Mouse (Mus musculus) MEL (cell line): ENCODE measurements around the gene Psrc1. TPM values are rescaled to one million over a fixed set of nuclear protein-coding genes. Genes with fewer than 3 reads are reported as not detected.

Source experiments
- DNase-seq: peaks from one replicate; pipeline ENCODE4 v3.0.0; 2011; ENCODE audit warnings: low read depth, low spot score
- H3K27ac ChIP-seq: 2 replicates; pipeline ENCODE4 v1.5.1; 2012; ENCODE audit warnings: low read depth, mild to moderate bottlenecking, control low read depth, low read length, moderate library complexity; ENCODE audit not compliant: control insufficient read depth
- H3K27me3 ChIP-seq, 2 experiments: fragments of 150-350 bp in 1 of 2; sonication (generic) in 1 of 2; 2 replicates each; pipeline ENCODE4 v1.6.1; 2012; ENCODE audit warnings: low read length in 2 of 2, mild to moderate bottlenecking in 2 of 2, improper control_type of control experiment in 1 of 2, moderate library complexity in 1 of 2; ENCODE audit not compliant: insufficient read depth in 2 of 2, control insufficient read depth in 1 of 2
- H3K36me3 ChIP-seq, 2 experiments: 2 replicates each; pipeline ENCODE4 v1.6.1; 2012 to 2014; ENCODE audit warnings: low read length in 2 of 2, improper control_type of control experiment in 1 of 2, inconsistent platforms in 1 of 2, mild to moderate bottlenecking in 1 of 2; ENCODE audit not compliant: insufficient read depth in 2 of 2, control insufficient read depth in 1 of 2
- H3K4me1 ChIP-seq, 2 experiments: fragments of 150-350 bp in 1 of 2; sonication (generic) in 1 of 2; 2 replicates each; pipeline ENCODE4 v1.6.1; 2012; ENCODE audit warnings: low read length in 2 of 2, improper control_type of control experiment in 1 of 2, mild to moderate bottlenecking in 1 of 2; ENCODE audit not compliant: insufficient read depth in 2 of 2, control insufficient read depth in 1 of 2
- H3K4me3 ChIP-seq, 2 experiments: fragments of 150-350 bp in 1 of 2; sonication (generic) in 1 of 2; 2 replicates each; pipeline ENCODE4 v1.5.1; 2012; ENCODE audit warnings: low read depth in 2 of 2, low read length in 2 of 2, mild to moderate bottlenecking in 2 of 2, moderate library complexity in 2 of 2, control low read depth in 1 of 2, improper control_type of control experiment in 1 of 2; ENCODE audit not compliant: control insufficient read depth in 1 of 2, insufficient read depth in 1 of 2
- H3K79me2 ChIP-seq: 2 replicates; pipeline ENCODE4 v1.6.1; 2012; ENCODE audit warnings: mild to moderate bottlenecking, low read length, moderate library complexity; ENCODE audit not compliant: control insufficient read depth, poor library complexity, insufficient read depth
- H3K9ac ChIP-seq: 2 replicates; pipeline ENCODE4 v1.6.1; 2012; ENCODE audit warnings: low read depth, mild to moderate bottlenecking, control low read depth, low read length, moderate library complexity; ENCODE audit not compliant: control insufficient read depth, poor library complexity, severe bottlenecking
- H3K9me3 ChIP-seq: fragments of 150-350 bp; sonication (generic); replicated peaks from 2 replicates; pipeline ENCODE4 v1.6.1; 2012; ENCODE audit warnings: mild to moderate bottlenecking, low read length, improper control_type of control experiment, moderate library complexity; ENCODE audit not compliant: insufficient read depth
- CHD1 ChIP-seq: IDR thresholded peaks from 2 replicates; pipeline ENCODE4 v1.6.1; 2012; ENCODE audit warnings: low read depth, mild to moderate bottlenecking, inconsistent platforms, low read length, improper control_type of control experiment
- CTCF ChIP-seq, 3 experiments: IDR thresholded peaks in 2 of 3; conservative IDR thresholded peaks in 1 of 3; 2 replicates each; pipeline ENCODE4 v1.5.1; 2011 to 2012; ENCODE audit warnings: low read length in 3 of 3, low read depth in 2 of 3, mild to moderate bottlenecking in 2 of 3, improper control_type of control experiment in 1 of 3, inconsistent platforms in 1 of 3, mixed read lengths in 1 of 3, moderate library complexity in 1 of 3; ENCODE audit not compliant: control insufficient read depth in 1 of 3, insufficient read depth in 1 of 3, poor library complexity in 1 of 3, severe bottlenecking in 1 of 3
- E2F4 ChIP-seq: IDR thresholded peaks from 2 replicates; pipeline ENCODE4 v1.6.1; 2011; ENCODE audit warnings: low read depth, low read length, improper control_type of control experiment, borderline replicate concordance
- EP300 ChIP-seq, 2 experiments: IDR thresholded peaks; 2 replicates each; pipeline ENCODE4 v1.6.1; 2011; ENCODE audit warnings: improper control_type of control experiment in 2 of 2, low read length in 2 of 2, low read depth in 1 of 2, mild to moderate bottlenecking in 1 of 2
- MAX ChIP-seq: IDR thresholded peaks from 2 replicates; pipeline ENCODE4 v1.6.1; 2011; ENCODE audit warnings: low read length, improper control_type of control experiment
- MAZ ChIP-seq: IDR thresholded peaks from 2 replicates; pipeline ENCODE4 v1.6.1; 2012; ENCODE audit warnings: low read depth, mild to moderate bottlenecking, inconsistent platforms, low read length, improper control_type of control experiment
- MEF2A ChIP-seq: IDR thresholded peaks from 2 replicates; pipeline ENCODE4 v1.6.1; 2014; ENCODE audit warnings: low read depth, mild to moderate bottlenecking, inconsistent platforms, low read length, improper control_type of control experiment; ENCODE audit not compliant: poor library complexity, insufficient replicate concordance, severe bottlenecking; ENCODE audit errors: extremely low read depth
- MYC ChIP-seq: IDR thresholded peaks from 2 replicates; pipeline ENCODE4 v1.6.1; 2011; ENCODE audit warnings: low read depth, mild to moderate bottlenecking, low read length, improper control_type of control experiment, moderate library complexity
- NRF1 ChIP-seq: IDR thresholded peaks from 2 replicates; pipeline ENCODE4 v1.6.1; 2014; ENCODE audit warnings: low read depth, mild to moderate bottlenecking, inconsistent platforms, low read length, improper control_type of control experiment, moderate library complexity; ENCODE audit not compliant: poor library complexity, insufficient read depth, severe bottlenecking
- POLR2A ChIP-seq, 2 experiments: IDR thresholded peaks; 2 replicates each; pipeline ENCODE4 v1.6.1; 2011 to 2012; ENCODE audit warnings: low read length in 2 of 2, mild to moderate bottlenecking in 2 of 2, control low read depth in 1 of 2, improper control_type of control experiment in 1 of 2, low read depth in 1 of 2, moderate library complexity in 1 of 2; ENCODE audit not compliant: control insufficient read depth in 1 of 2, insufficient read depth in 1 of 2, poor library complexity in 1 of 2
- POLR2AphosphoS5 ChIP-seq: IDR thresholded peaks from 2 replicates; pipeline ENCODE4 v1.6.1; 2012; ENCODE audit warnings: low read depth, borderline replicate concordance, mild to moderate bottlenecking, inconsistent platforms, low read length, moderate library complexity, mixed read lengths
- RCOR1 ChIP-seq: IDR thresholded peaks from 2 replicates; pipeline ENCODE4 v1.6.1; 2012; ENCODE audit warnings: low read depth, mild to moderate bottlenecking, inconsistent platforms, low read length, improper control_type of control experiment
- TBP ChIP-seq: IDR thresholded peaks from 2 replicates; pipeline ENCODE4 v1.8.0; 2011; ENCODE audit warnings: low read depth, low read length, improper control_type of control experiment
- USF2 ChIP-seq, 2 experiments: IDR thresholded peaks; 2 replicates each; pipeline ENCODE4 v1.6.1; 2011 to 2012; ENCODE audit warnings: improper control_type of control experiment in 2 of 2, low read length in 2 of 2, borderline replicate concordance in 1 of 2, inconsistent platforms in 1 of 2, low read depth in 1 of 2, mild to moderate bottlenecking in 1 of 2; ENCODE audit not compliant: insufficient read depth in 1 of 2
- ZC3H11A ChIP-seq: IDR thresholded peaks from 2 replicates; pipeline ENCODE4 v1.6.1; 2012; ENCODE audit warnings: low read depth, mild to moderate bottlenecking, inconsistent platforms, low read length, improper control_type of control experiment
- polyA plus RNA-seq, 2 experiments: library from polyadenylated mRNA; stranded (reverse) in 1 of 2; unstranded in 1 of 2; fragments of >175 nt in 1 of 2; fragments of >200 nt in 1 of 2; gene quantifications; 2 replicates each; pipeline versions ENCODE4 v1.2.1 to v1.2.4; 2012; ENCODE audit warnings: low replicate concordance in 2 of 2, low read depth in 1 of 2; ENCODE audit not compliant: insufficient read length in 2 of 2, insufficient read depth in 1 of 2, missing spikeins in 1 of 2
- total RNA-seq: library from RNA; depleted of rRNA; stranded (reverse); fragments of 300-350 nt; gene quantifications from 2 replicates; pipeline ENCODE4 v1.2.3, GENCODE M21; 2012

The Psrc1 gene
- total and polyA plus RNA-seq, 3 experiments: 14.6 to 37.3 TPM; not detected in 1

- Histone ChIP-seq H3K9me3 (no peaks in the 10 kb centered on the region), H3K4me3 (no peak overlapping the region), H3K27ac (no peak overlapping the region), H3K36me3 (no peaks in the 10 kb centered on the region), H3K27me3 (no peaks in the 10 kb centered on the region; a peak in 2 of 4 replicates), H3K4me1 (no peaks in the 10 kb centered on the region), H3K9ac (no peak overlapping the region), H3K79me2 (no peaks in the 10 kb centered on the region)
- DNase-seq: no peak
- TF ChIP-seq MEF2A: no peak
- no peak for TF ChIP-seq E2F4
- TF ChIP-seq MAX: no peak
- no peak for TF ChIP-seq USF2 (IDR thresholded peaks at IDR 0.05; ENCODE audit: borderline replicate concordance in 1 of 2, insufficient read depth in 1 of 2, low read depth in 1 of 2, low read length in 2 of 2)
- TF ChIP-seq TBP: no peak
- no peak for TF ChIP-seq EP300 (IDR thresholded peaks at IDR 0.05; ENCODE audit: low read depth in 1 of 2, low read length in 2 of 2)
- TF ChIP-seq CTCF (IDR thresholded peaks at IDR 0.05 in 2 of 3, conservative IDR thresholded peaks at IDR 0.05 in 1 of 3; ENCODE audit: control insufficient read depth in 1 of 3, insufficient read depth in 1 of 3, low read depth in 2 of 3, low read length in 3 of 3, poor library complexity in 1 of 3, severe bottlenecking in 1 of 3): no peak
- TF ChIP-seq CHD1: no peak
- TF ChIP-seq ZC3H11A: no peak
- no peak for TF ChIP-seq MYC
Measured at GRCm38 (mm10) chr3:108411754-108412121, 28.1 kb downstream of the Psrc1 start.

DNA sequence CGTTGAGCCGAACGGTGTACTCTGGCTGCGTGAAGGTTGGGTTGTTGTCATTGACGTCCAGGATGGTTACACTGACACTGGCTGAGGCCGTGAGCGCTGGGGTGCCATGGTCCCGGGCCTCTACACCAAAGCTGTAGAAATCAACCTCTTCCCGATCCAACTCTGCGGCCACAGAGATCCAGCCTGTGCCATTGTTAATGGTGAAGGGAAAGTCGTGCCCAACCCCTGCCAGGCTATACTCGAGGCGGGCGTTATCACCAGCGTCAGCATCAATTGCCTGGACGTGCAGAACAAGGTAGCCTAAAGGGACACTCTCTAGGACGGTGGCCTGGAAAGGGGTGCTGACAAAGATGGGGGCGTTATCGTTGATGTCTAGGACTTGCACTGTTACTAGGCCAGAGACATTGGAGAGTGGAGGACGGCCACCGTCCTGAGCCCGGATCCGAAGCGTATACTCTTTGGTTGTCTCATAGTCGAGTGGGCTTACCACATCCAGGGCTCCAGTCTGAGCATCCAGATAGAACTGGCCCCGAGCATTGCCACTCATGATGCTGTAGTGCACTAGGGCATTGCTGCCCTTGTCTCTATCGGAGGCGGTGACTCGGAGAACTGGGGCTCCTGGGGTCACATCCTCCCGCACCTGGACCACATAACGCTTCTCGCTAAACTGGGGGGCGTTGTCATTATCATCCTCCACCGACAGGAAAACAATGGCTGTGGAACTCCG is 30.2 kb downstream of the Psrc1 start:
- no peak for DNase-seq
- H3K4me3 ChIP-seq: no peak overlapping the region
- H3K9me3 ChIP-seq: no peaks in the 10 kb centered on the region

More for the DNA sequence above, 30.2 kb downstream of the Psrc1 start:
- H3K36me3 ChIP-seq: no peaks in the 10 kb centered on the region
- H3K27me3 ChIP-seq: peaks cover 3 to 4% of the 10 kb centered on the region in 2 experiments
- H3K79me2 ChIP-seq: no peaks in the 10 kb centered on the region
- TF ChIP-seq RCOR1: no peak
- TF ChIP-seq POLR2A (IDR thresholded peaks at IDR 0.05; ENCODE audit: control insufficient read depth in 1 of 2, insufficient read depth in 1 of 2, low read depth in 1 of 2, low read length in 2 of 2, poor library complexity in 1 of 2): no peak
- no peak for TF ChIP-seq EP300 (IDR thresholded peaks at IDR 0.05; ENCODE audit: low read depth in 1 of 2, low read length in 2 of 2)
- TF ChIP-seq MAZ: no peak
- TF ChIP-seq NRF1: no peak
- TF ChIP-seq POLR2AphosphoS5: no peak
- TF ChIP-seq CHD1: no peak
- H3K4me1 ChIP-seq: no peaks in the 10 kb centered on the region
- H3K9ac ChIP-seq: no peak overlapping the region
- H3K27ac ChIP-seq: no peak overlapping the region
